Mouse (Mus musculus) adrenal gland, postnatal 4 days (tissue): Measurements from ENCODE around the gene Pnpo. TPM values are rescaled to one million over a fixed set of nuclear protein-coding genes. Genes with fewer than 3 reads are reported as not detected.

Source experiments
- DNase-seq, 2 experiments: peaks; one replicate each; pipeline ENCODE4 v3.0.0; 2021 to 2022; ENCODE audit warnings: low spot score in 2 of 2, mixed read lengths in 2 of 2
- total RNA-seq, 2 experiments: library from RNA; stranded (reverse); gene quantifications; 2 replicates each; pipeline ENCODE4 v1.2.3; 2021

The Pnpo gene
- total RNA-seq, 2 experiments from 2014 or later = 27.5 to 35.0 TPM

DNA sequence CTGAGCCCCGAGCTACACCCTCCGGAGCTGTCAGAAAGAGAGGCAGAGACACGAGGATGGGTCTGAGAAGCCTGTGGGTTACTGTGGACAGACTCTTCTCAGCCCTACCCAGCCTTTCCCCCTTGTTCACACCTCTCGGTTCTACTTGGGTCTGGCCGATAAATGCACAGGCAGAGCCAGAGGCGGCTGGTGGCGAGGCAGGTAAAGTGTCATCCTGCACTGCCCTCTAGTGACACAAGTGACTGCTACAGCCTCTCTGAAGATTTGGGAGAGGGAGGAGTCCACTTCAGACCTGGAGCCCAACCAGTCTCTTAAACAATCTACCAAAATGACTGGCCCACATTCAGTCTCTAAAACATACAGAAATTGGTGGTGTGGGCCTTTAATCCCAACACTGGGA is 33.8 kb downstream of the Pnpo start:
- peak; percentile 30 to 60 for DNase-seq

DNA sequence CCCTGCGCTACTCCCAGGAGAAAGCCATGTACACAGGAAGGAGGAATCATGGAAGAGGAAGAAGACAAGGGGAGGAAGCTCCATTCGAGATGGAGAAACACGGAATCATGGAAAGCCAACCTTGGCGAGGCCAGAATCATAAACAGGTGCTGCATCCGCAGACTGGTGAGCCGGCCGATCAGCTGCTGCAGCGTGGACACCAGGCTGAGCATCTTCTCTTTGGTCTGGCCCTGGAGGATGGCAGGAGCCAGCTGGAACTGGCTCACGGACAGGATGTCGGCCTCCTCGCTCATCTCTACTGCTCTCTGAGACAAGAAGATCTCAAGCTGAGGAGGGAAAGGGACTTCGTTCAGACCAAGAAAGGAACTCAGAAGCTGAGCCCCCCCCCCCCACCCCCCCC is 35.2 kb downstream of the Pnpo start:
- no peak for DNase-seq

DNA sequence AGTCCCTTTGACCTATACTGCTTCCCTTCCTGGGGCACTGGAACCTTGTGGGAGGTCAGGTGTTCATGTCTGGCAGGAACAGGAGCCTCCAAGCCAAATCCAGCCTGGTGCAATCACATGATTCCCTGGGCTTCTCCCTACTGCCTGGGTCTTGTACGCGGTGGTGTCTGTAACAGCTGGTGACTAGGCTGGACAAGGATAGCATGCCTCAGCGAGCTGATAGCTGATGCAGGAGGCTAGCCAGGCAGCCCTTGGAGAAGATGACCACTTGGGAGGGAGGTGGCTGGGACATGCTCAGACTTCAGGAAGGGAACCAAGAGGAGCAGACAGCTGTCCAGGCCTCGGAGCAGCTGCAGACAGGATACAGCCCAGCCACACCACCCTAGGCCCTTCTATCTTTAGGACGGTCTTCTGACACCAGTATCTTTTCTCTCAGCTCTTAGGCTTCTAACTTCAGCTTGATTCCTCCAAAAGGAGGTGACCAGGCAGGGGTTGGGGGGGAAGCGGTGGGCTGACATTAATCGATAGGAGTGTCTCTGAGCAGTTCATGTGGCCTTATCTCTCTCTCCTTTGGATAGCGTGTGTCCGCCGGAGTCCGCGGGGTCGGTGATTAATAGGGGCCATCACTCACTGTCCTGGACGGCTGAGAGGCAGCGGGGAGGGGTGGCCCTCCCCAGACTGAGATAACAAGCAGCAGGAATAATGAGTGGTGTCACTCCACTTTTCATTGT is 37.2 kb downstream of the Pnpo start:
- no peak for DNase-seq

DNA sequence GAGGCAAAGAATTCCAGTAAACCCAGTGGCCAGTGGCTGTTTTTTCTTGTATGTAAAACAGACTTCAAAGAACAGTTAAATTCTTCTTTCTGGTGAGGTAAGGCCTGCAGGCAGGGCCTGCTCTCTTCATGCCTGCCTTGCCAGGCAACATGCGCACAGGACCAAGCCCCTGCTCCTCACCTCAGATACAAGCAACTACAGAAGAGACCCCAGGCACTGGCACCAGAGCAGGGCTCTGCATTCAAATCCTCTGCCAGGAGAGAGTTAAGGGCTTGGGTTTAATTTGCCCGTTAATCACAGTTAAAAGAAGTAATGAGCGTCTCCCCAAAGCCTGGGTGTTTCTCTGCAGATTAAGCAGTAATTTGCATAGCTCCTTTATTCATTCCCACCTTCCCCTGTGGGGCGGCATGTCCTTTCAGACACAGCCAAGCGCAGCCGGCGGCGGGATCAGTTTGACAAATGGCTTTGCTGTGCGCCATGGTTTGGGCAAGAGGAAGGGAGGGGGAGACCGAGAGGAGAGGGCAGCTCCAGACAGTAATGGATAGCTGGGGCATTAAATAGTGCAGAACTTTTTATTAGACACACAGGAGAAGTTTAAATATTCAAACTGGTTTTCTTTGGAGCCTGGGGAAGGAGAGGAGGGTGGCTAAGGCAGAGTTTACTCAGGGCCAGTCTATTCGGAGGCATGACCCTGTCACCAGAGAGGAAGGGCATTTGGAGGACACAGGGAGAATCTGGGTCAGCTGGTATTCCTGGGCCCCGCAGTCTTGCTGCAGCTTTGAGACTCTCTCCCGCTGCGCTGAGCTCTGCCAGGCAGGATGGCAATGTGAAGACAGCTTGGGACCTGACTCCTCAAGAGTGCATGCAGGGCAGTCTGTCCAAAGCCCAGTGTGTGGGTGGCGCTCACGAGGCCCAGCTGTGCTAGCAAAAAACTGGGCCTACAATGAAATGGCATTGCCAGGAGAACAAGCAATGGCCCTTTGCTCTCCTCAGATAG is 40.8 kb downstream of the Pnpo start:
- no peak for DNase-seq

DNA sequence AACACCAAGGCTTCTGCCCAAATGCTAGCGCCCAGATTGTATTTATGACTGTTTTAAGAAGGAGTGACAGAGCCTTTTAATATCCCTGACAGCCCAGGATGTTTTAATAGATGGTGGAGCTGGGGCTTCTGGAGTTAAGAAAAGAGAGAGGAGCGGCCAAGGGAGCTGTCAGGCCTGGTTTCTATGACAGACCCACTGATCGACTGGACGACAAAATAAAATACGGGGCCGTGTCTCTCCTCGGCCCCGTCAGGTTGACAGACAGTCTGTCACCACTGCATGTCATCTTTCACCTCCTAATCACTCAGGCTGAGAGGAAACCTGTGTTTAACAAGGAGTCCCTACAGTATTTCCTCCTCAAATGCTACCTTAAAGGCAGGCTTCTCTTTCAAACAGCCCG is 42.5 kb downstream of the Pnpo start:
- no peak for DNase-seq

DNA sequence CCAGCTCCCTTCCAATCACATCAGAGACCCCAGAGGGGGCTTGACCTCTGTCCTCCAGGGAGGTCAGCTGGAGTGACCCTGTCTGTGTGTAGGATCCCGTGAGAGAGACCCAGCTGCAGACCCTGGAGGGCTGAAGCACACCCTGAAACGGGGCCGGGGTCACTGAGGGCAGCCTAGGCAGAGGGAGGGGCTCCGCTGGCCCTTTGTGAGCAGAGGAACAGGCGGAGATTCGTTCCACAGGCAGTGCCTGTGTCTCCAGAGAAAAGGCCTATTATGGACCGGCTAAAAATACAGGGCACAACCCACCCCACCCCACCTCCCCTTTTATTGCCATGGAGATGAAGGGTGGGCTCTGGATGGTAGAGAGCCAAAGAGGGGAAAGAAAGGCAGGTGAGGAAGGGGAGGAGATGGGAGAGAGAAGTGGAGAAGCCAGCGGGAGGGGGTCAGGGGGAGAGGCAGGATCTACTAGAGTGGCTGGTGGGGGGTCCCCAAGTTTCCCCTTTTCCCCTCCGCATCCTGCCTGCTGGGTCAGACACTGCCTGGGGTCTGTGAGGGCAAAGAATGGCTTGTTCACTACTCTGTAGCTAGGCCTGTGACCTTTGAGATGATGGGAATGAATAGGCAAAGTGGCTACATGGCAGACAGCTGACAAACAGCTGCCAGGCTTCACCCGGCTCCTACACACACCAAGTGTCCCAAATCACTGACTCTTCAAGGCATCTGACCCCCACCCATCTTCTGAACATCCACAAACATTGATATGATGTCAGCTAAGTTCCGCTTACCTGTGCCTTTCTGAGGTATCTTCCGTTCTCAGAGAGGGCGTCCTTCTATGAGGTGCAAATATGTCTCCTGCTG is 44.1 kb downstream of the Pnpo start:
- DNase-seq = no peak

DNA sequence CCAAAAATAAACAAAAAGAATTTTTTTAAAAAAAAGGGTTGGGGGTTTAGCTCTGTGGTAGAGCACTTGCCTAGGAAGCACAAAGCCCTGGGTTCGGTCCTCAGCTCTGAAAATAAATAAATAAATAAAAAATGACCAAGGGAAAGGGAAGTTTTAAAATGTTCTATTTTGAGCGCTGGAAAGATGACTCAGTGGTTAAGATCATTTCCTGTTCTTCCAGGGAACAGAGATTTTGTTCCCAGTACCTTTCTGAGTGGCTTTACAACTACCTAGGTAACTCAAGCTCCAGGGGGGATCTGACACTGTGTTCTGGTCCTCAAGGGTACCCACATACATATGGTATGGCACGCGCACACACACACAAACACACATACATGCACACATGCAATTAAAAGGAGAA is 47.9 kb downstream of the Pnpo start:
- no peak for DNase-seq

DNA sequence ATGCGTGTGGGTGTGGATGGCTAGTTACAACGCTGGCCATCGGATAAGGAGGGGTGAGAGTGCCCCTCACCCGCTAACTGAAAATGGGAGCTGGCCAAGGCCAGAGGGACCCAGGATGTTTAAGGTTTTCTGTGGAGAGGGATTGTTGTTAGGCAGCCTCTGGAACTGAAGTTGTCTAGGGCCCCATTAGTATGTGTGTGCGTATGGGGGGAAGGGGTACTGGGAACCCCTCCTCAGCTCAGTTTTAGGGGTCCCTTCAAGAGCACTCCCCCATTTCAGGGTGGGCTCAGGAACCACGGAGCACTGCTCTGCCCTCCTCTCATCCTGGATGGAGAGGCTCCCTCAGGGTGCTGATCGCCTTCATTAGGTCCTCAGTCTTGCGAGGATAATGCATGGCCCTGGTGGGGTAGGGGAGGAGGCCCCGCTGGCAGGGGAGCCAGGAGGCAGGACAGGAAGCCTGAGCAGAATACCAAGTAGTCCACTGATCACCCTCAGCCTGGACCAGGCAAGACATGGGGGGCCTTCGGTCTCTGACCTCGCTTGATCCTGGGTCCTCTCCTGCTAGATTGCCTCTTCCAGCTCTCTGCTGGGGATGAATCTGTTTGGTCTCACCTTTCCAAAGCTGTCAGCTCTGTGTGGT is 50.5 kb downstream of the Pnpo start:
- DNase-seq = no peak

DNA sequence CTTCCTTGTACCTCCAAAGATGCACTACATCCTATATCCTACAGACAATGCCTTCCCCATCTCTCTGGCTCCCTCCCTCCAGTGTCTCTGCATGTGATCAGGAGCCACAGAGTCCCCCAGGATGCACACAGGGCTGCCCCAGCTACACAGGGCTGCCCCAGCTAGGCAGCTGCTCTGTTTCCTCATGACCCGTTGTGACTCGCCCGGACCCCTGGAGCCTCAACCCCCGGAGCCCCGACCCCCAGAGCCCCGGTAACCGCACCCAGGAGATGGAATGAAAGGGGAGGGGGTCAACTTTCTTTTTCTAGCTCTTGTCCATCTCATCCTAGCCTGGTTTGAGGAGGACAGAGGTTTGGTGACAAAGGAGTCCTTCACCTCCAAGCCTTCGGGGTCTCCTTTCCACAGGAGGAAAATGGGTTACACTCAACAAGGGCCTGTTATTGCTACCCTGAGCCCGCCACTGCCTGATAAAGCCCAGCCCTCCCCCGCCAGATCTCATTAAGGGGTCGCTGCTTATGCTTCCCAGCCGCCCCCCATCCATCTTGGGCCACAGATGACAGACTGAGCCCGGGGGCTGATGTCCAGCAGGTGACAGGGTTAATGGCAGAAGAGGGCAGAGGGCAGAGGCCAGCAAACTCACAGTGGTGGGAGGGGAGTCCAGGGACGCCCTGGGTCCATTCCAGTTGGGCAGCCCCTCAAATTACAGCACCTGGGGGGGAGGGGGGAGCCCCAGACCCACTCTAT is 51.8 kb downstream of the Pnpo start:
- no peak for DNase-seq

Other genes with a start within 250 kb of the Pnpo start
- 10 to 100 TPM; 27.8 TPM for gene Snx11, start 166.4 kb downstream of the Pnpo start, total RNA-seq
- gene Cbx1, start 154.9 kb downstream of the Pnpo start, total RNA-seq = 100 to 1,000 TPM in 1 of 2 experiments, 10 to 100 TPM in 1; 93.5 to 109 TPM
- 100 to 1,000 TPM; 269 to 272 TPM for gene Nfe2l1, start 114.0 kb downstream of the Pnpo start, total RNA-seq
- 10 to 100 TPM; 53.2 to 62.5 TPM for gene Copz2, start 94.1 kb downstream of the Pnpo start, total RNA-seq
- gene Cdk5rap3, start 27.5 kb downstream of the Pnpo start, total RNA-seq = 10 to 100 TPM; 71.6 to 74.7 TPM
- 1 to 10 TPM in 1 of 2 experiments, under 1 TPM in 1; 0.28 to 7.8 TPM for gene Prr15l, start 15.9 kb downstream of the Pnpo start, total RNA-seq
- gene Sp2, start 39.0 kb upstream of the Pnpo start, total RNA-seq = 10 to 100 TPM; 23.3 to 26.0 TPM
- gene Sp6, start 69.4 kb upstream of the Pnpo start, total RNA-seq = under 1 TPM; 0.42 TPM
- gene Scrn2, start 86.0 kb upstream of the Pnpo start, total RNA-seq = 10 to 100 TPM; 28.8 to 29.7 TPM
- gene Lrrc46, start 97.4 kb upstream of the Pnpo start, total RNA-seq = 1 to 10 TPM in 1 of 2 experiments, under 1 TPM in 1; 0.76 to 1.3 TPM
- gene Mrpl10, start 97.6 kb upstream of the Pnpo start, total RNA-seq = 100 to 1,000 TPM; 110 to 123 TPM
- gene Osbpl7, start 106.6 kb upstream of the Pnpo start, total RNA-seq = 10 to 100 TPM; 20.3 to 21.4 TPM
- gene Tbx21, start 171.3 kb upstream of the Pnpo start, total RNA-seq = under 1 TPM; 0.45 to 0.62 TPM
- gene Tbkbp1, start 207.5 kb upstream of the Pnpo start, total RNA-seq = 10 to 100 TPM; 19.1 to 21.0 TPM
- gene Kpnb1, start 243.9 kb upstream of the Pnpo start, total RNA-seq = 100 to 1,000 TPM; 126 to 146 TPM